Mouse (Mus musculus) neural tube, embryonic 14.5 days (tissue): ENCODE measurements around the gene Otog. TPM values are rescaled to one million over a fixed set of nuclear protein-coding genes. Genes with fewer than 3 reads are reported as not detected.

Source experiments
- ATAC-seq: fragments of 200-750 bp; cut with Nextera tagmentation; 2 replicates; pipeline ENCODE4 v1.8.0; 2017; ENCODE audit warnings: low read depth, mild to moderate bottlenecking, moderate TSS enrichment, moderate library complexity
- H3K27ac ChIP-seq: fragments of 300-500 bp; sonication (generic); 2 replicates; pipeline ENCODE4 v1.5.1; 2014; ENCODE audit warnings: low read depth, mild to moderate bottlenecking, control low read depth, low read length, moderate library complexity, mixed read lengths
- H3K27me3 ChIP-seq: fragments of 300-500 bp; sonication (generic); 2 replicates; pipeline ENCODE4 v1.6.1; 2014; ENCODE audit warnings: low read length; ENCODE audit not compliant: control insufficient read depth, insufficient read depth
- H3K36me3 ChIP-seq: fragments of 300-500 bp; sonication (generic); 2 replicates; pipeline ENCODE4 v1.6.1; 2014; ENCODE audit warnings: low read length, mixed read lengths; ENCODE audit not compliant: control insufficient read depth, insufficient read depth
- H3K4me1 ChIP-seq: fragments of 300-500 bp; sonication (generic); 2 replicates; pipeline ENCODE4 v1.6.1; 2014; ENCODE audit warnings: low read length; ENCODE audit not compliant: control insufficient read depth, insufficient read depth
- H3K4me2 ChIP-seq: fragments of 300-500 bp; sonication (generic); 2 replicates; pipeline ENCODE4 v1.6.1; 2014; ENCODE audit warnings: mild to moderate bottlenecking, low read depth, low read length, control low read depth
- H3K4me3 ChIP-seq: fragments of 300-500 bp; sonication (generic); 2 replicates; pipeline ENCODE4 v1.5.1; 2014; ENCODE audit warnings: low read depth, low read length, control low read depth, mixed read lengths
- H3K9ac ChIP-seq: fragments of 300-500 bp; sonication (generic); replicated peaks from 2 replicates; pipeline ENCODE4 v1.6.1; 2014; ENCODE audit warnings: low read depth, mild to moderate bottlenecking, control low read depth, low read length, mixed read lengths
- H3K9me3 ChIP-seq: fragments of 300-500 bp; sonication (generic); 2 replicates; pipeline ENCODE4 v1.6.1; 2016; ENCODE audit warnings: low read length; ENCODE audit not compliant: control insufficient read depth
- WGBS: fragments of 180-500 bp; shearing (Covaris S2); extraction: QIAGEN DNeasy Blood & Tissue Kit; methylation state at CpG from one replicate; pipeline ENCODE4 v1.1.7; 2014; 5-methylcytosine and 5-hydroxymethylcytosine counted together
- polyA plus RNA-seq: library from polyadenylated mRNA; unstranded; fragments of >200 nt; fragmentation: Nextera tagmentation; extraction: Ambion mirVana; gene quantifications from 2 replicates; pipeline ENCODE4 v1.2.1, GENCODE M21; 2014

Otog gene
- polyA plus RNA-seq, 1 experiment from 2014 or later: not detected

DNA sequence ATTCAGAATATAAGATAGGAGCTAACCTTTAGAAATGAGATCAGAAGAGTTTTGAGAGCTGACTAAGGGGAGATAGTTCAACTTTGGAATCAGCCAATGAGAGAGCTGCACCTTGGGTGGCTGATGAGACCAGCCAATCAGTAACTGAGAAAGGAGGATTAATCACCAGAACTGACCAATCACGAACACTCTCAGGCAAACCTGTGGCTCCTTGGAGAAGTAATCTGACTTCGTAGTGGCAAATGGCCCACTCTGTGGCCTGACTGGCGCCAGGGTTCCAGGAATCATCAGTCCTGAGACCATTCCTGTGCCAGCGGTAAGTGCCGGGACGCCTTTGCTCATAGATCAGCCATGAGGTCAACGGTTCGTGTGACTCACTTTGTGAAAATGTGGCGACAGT is 96.6 kb downstream of the Otog start:
- no peaks in the 10 kb centered on the region; the same call in 1 of the 2 replicates for H3K9me3 ChIP-seq
- no peaks in the 10 kb centered on the region for H3K4me1 ChIP-seq
- no peak overlapping the region for H3K27ac ChIP-seq
- H3K4me3 ChIP-seq: no peak overlapping the region
- no peak overlapping the region for H3K4me2 ChIP-seq
- no peaks in the 10 kb centered on the region for H3K36me3 ChIP-seq
- no peaks in the 10 kb centered on the region for H3K27me3 ChIP-seq
- 87% methylated on average over 9 of the region's 9 CpGs for WGBS
- no peak overlapping the region for H3K9ac ChIP-seq
- ATAC-seq: no peak

DNA sequence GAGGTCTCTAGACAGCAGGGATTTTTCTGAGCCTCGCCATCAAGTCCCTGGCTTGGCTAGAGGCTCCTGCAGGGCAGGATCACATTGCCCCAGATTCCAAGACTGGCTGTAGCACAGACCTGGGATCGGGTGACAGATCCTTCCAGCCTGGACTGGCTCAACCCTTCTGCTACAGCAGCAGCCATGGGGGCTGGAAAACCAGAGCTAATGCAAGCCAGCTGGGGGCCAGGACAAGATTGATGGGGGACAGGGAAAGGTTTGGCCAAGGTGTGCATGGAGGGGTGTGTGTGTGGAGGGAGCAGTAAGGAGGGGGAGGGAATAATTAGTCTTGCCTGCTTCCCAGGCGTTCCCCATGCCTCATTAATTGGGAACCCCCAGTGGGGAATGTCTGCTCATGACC is 99.0 kb downstream of the Otog start:
- Histone ChIP-seq H3K9me3 (no peaks in the 10 kb centered on the region; the same call in 1 of the 2 replicates), H3K4me2 (no peak overlapping the region), H3K4me3 (no peak overlapping the region), H3K9ac (no peak overlapping the region), H3K27me3 (no peaks in the 10 kb centered on the region), H3K27ac (no peak overlapping the region), H3K4me1 (no peaks in the 10 kb centered on the region), H3K36me3 (no peaks in the 10 kb centered on the region)
- ATAC-seq: no peak
- 42% methylated on average over 3 of the region's 3 CpGs for WGBS

DNA sequence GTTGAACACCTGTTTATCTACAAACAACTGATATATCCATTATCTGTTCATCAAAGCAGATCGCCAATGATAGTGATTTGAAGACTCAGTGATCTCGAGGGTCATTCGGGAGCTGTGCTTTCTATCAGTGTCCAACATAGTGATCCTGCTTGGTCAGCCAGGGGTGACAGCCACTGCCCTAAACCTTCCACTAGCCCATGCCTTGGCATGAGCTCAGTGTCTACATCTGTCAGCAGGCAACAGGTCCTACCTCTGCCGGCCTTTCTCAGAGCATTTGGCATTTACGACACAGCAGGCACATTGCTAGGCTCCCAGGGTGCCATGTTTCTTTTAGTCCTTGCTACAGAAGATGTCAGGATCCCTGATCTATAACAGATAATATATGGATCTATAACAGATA is 99.5 kb downstream of the Otog start:
- Histone ChIP-seq H3K9ac (no peak overlapping the region), H3K27me3 (no peaks in the 10 kb centered on the region), H3K4me3 (no peak overlapping the region), H3K4me1 (no peaks in the 10 kb centered on the region), H3K36me3 (no peaks in the 10 kb centered on the region), H3K9me3 (no peaks in the 10 kb centered on the region; the same call in 1 of the 2 replicates), H3K27ac (no peak overlapping the region), H3K4me2 (no peak overlapping the region)
- 86% methylated on average over 5 of the region's 5 CpGs for WGBS
- ATAC-seq: no peak

DNA sequence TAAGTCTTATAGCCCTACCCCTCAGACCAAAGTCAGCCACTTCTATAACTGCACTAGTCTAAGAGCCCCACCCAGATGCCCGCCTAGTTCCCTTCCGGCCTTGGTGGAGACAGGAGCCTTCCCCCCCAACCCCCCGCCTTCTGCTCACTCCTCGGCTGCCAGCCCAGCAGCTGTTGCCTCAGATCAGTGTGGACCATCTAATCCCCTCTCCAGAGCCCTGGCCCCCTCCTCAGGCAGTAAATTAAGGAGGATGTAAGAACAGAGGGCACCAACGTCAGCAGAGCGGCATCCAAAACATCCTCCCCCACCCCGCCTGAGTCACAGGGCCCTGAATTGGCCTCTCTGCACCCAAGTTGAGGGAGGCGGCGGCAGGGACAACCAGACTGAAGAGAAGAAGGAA is 100.7 kb downstream of the Otog start:
- ATAC-seq: no peak
- no peaks in the 10 kb centered on the region for H3K4me1 ChIP-seq
- no peak overlapping the region for H3K9ac ChIP-seq
- no peak overlapping the region for H3K27ac ChIP-seq
- H3K4me3 ChIP-seq: no peak overlapping the region
- WGBS: 91% methylated on average over 9 of the region's 9 CpGs
- no peaks in the 10 kb centered on the region; the same call in 1 of the 2 replicates for H3K9me3 ChIP-seq
- no peaks in the 10 kb centered on the region for H3K36me3 ChIP-seq
- no peak overlapping the region for H3K4me2 ChIP-seq
- H3K27me3 ChIP-seq: no peaks in the 10 kb centered on the region

DNA sequence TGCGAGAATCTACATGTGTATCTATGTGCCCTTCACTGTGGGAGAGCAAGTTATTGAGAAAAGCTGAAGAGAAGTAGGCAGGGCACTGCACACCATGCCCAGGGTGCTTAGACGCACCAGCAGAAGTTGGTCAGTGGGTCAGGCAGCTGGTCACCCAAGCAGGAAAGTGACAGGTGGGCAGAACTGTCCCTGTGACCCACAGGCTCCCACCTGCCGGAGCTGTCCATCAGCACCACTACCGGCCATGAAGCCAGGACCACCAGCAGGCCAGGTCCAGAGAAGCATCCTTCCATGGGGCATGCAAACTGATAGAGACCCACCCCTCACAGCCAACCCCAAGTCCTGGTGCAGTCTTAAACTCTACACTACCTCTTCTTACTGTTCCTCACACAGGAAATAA is 106.9 kb downstream of the Otog start:
- WGBS: 72% methylated on average over 4 of the region's 4 CpGs
- Histone ChIP-seq H3K9ac (no peak overlapping the region), H3K27ac (no peak overlapping the region), H3K4me1 (no peaks in the 10 kb centered on the region), H3K4me2 (no peak overlapping the region), H3K27me3 (peaks cover 18% of the 10 kb centered on the region), H3K4me3 (no peak overlapping the region), H3K36me3 (no peaks in the 10 kb centered on the region), H3K9me3 (no peaks in the 10 kb centered on the region)
- no peak for ATAC-seq

DNA sequence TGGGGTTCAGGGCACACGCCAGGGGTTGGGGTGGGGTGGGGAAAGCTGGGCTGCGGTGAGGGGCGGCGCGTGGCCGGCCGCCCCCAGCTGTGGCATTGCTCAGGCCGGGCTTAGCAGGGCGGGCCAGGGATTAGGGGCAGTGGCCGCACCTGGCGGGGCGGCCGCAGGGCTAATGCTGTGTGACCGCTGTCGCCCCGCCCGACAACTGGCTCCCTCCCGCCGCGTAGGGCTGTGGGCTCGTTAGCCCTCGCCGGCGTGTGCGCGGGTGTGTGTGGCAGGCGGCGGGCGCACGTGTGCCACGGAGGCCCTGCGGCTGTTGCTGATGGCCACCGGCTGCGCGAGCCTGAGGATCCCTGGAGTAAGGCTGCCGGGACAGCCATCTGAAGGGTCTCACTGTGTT is 108.0 kb downstream of the Otog start:
- no peaks in the 10 kb centered on the region for H3K9me3 ChIP-seq
- no peak overlapping the region for H3K4me3 ChIP-seq
- 0 out of 2 replicates have a peak overlapping the region, but pooled peaks have one; percentile 21 for H3K9ac ChIP-seq
- H3K4me1 ChIP-seq: no peaks in the 10 kb centered on the region
- peaks cover 18% of the 10 kb centered on the region for H3K27me3 ChIP-seq
- 3% methylated on average over 24 of the region's 36 CpGs for WGBS
- H3K36me3 ChIP-seq: no peaks in the 10 kb centered on the region
- ATAC-seq: peak; percentile 46; the same call in 1 of the 2 replicates
- H3K27ac ChIP-seq: no peak overlapping the region
- peak overlapping the region; percentile 41 for H3K4me2 ChIP-seq

DNA sequence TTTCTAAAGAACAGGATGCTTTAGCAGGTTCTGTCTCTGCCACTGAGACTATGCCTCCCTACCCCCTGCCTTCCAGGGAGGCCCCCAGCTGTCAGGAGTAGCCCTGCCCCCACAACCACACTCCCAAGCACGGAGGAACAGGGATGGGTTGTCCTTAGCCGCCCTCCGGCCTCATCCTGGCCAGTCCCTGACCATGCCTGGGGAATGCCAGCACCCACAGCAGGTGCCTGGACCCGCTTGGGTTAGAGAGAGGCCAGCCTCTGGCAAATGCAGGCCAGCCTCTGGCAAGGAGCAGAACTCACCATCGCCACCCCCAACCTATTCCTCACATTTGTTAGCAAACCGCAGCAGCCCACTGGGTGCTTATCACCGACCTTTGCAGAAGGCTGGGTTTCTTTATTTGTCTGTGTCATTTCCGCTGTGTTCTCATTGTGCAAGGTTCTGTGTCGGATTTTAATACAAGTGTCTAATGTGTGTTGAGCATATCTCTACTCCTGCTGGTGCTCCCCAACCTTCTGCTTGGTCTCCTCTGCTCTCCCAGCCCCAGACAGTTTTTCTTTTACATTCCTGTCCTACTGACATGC is 109.4 kb downstream of the Otog start:
- Histone ChIP-seq H3K4me3 (no peak overlapping the region), H3K27ac (no peak overlapping the region), H3K27me3 (peaks cover 18% of the 10 kb centered on the region), H3K4me2 (no peak overlapping the region), H3K9ac (no peak overlapping the region), H3K9me3 (no peaks in the 10 kb centered on the region), H3K36me3 (no peaks in the 10 kb centered on the region), H3K4me1 (no peaks in the 10 kb centered on the region)
- no peak for ATAC-seq
- 61% methylated on average over 9 of the region's 9 CpGs for WGBS

DNA sequence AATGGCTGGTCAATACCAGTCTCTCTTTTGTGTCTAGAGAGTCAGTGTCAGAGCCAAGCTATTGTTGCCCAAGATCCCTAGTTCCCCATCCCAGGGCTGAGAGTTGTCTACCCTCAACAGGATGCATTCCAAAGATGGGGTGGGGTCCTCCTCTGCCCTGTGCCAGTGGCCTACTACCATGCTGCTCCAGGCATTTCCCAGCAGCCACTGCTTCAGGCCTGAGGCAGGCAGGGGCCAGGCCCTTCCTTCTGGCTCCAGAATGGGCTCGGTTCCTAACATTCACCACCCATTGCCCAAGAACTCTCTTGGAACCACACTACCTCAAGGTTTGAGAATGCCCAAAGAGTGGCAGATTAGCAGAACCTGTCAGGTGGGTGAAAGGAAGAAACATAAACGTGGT is 112.0 kb downstream of the Otog start:
- no peak overlapping the region for H3K4me2 ChIP-seq
- H3K36me3 ChIP-seq: no peaks in the 10 kb centered on the region
- H3K27me3 ChIP-seq: peaks cover 18% of the 10 kb centered on the region
- ATAC-seq: no peak
- no peak overlapping the region for H3K4me3 ChIP-seq
- WGBS: 74% methylated on average over 2 of the region's 2 CpGs
- H3K9me3 ChIP-seq: no peaks in the 10 kb centered on the region
- H3K4me1 ChIP-seq: no peaks in the 10 kb centered on the region
- H3K9ac ChIP-seq: no peak overlapping the region
- H3K27ac ChIP-seq: no peak overlapping the region

DNA sequence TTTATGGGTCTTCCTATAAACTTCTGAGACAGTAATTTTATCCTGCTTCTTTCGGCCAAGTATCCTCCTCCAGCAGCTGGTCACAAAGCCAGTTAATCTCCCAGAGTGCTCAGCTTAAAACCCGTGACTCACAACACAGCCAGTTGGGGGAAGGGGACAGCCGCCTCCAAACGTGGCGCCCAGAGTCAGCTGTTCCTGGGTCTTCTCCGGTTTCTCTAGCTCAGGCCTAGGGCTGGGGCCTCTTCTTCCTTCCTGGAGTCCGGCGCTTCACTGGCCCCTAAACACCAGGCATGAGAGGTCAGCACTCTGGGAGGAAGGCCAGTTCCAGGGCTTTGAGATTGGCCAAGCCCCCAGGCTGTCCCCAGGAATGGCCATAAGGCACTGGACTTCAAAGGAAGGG is 112.4 kb downstream of the Otog start:
- no peak for ATAC-seq
- Histone ChIP-seq H3K4me2 (no peak overlapping the region), H3K27ac (no peak overlapping the region), H3K9ac (no peak overlapping the region), H3K27me3 (peaks cover 16% of the 10 kb centered on the region; the same call in 1 of the 2 replicates), H3K9me3 (no peaks in the 10 kb centered on the region), H3K4me3 (no peak overlapping the region), H3K4me1 (no peaks in the 10 kb centered on the region), H3K36me3 (no peaks in the 10 kb centered on the region)
- 66% methylated on average over 8 of the region's 8 CpGs for WGBS
